Comparison of ENCODE assay signal across 8 mouse cellular contexts in genomic region chr5:135933222-135933899, GRCm38 (mm10). TPM values are rescaled to one million over a fixed set of nuclear protein-coding genes. Genes with fewer than 3 reads are reported as not detected.
DNase-seq lines count a peak whose midpoint lies in the region; ATAC-seq and TF ChIP-seq lines count a peak whose summit lies in the region.

No protein-coding gene starts in this region.

- 4% methylated on average over 11 of the region's 12 CpGs for WGBS in stomach, postnatal 0 days

- H3K4me2 ChIP-seq in stomach, postnatal 0 days (replicated peaks; ENCODE audit: low read depth), result peak overlapping the region; percentile 62

- H3K4me1 ChIP-seq in stomach, postnatal 0 days (replicated peaks; ENCODE audit: control insufficient read depth, insufficient read depth), result 0 out of 2 replicates have a peak, but pooled peaks cover 2% of the 10 kb centered on the region

- peaks cover 4% of the 10 kb centered on the region; the same call in 1 of the 2 replicates for H3K36me3 ChIP-seq in stomach, postnatal 0 days (ENCODE audit: control insufficient read depth, insufficient read depth, low read length)

- no peak for TF ChIP-seq CTCF in stomach, postnatal 0 days (IDR thresholded peaks at IDR 0.05; ENCODE audit: low read depth)

- no peak for ATAC-seq in stomach, postnatal 0 days (ENCODE audit: low FRiP score, low TSS enrichment)

- DNase-seq in adrenal gland, postnatal 10 days, result peak; percentile 5
- DNase-seq in adrenal gland, postnatal 25 days, result no peak
- DNase-seq in retina, embryonic 14.5 days (ENCODE audit: low spot score), result peak; percentile 16
- DNase-seq in retina, postnatal 1 day, result no peak
- peak; percentile 18 for DNase-seq in liver
- no peak for DNase-seq in stomach, postnatal 0 days (ENCODE audit: low spot score)
- DNase-seq in ovary, postnatal 10 days (ENCODE audit: low spot score), result no peak
- no peak for DNase-seq in natural killer cell, adult 2 months (ENCODE audit: low spot score in 2 of 2)

- no peaks in the 10 kb centered on the region for H3K27me3 ChIP-seq in stomach, postnatal 0 days (ENCODE audit: control insufficient read depth, insufficient read depth, low read length)

- no peaks in the 10 kb centered on the region for H3K9me3 ChIP-seq in stomach, postnatal 0 days (ENCODE audit: control insufficient read depth, low read length)

- H3K27ac ChIP-seq in stomach, postnatal 0 days (replicated peaks), result peak overlapping the region; percentile 99

- H3K4me3 ChIP-seq in stomach, postnatal 0 days (ENCODE audit: low read depth, low read length), result peak overlapping the region; percentile 93

- TF ChIP-seq EP300 in stomach, postnatal 0 days (optimal IDR thresholded peaks at IDR 0.05), result no peak

- H3K9ac ChIP-seq in stomach, postnatal 0 days (ENCODE audit: low read length), result peak overlapping the region; percentile 84

RNA-seq across cellular contexts. Expression of gene Ywhag, which starts 1.1 kb away (rescaled TPM):
- total RNA-seq in adrenal gland, postnatal 10 days (2021), result 100 to 1,000 TPM; 413 to 414 TPM
- total RNA-seq in adrenal gland, postnatal 25 days (2021), result 477 and 524 TPM in 2 replicates
- polyA plus RNA-seq in stomach, postnatal 0 days (2015; fragmentation: Nextera tagmentation; extraction: Ambion mirVana), result 86.0 and 89.2 TPM in 2 replicates

RNA-seq across cellular contexts. Expression of gene Ssc4d, which starts 41.0 kb away (rescaled TPM):
- total RNA-seq in adrenal gland, postnatal 10 days (2021), result 1 to 10 TPM; 1.9 to 2.3 TPM
- 4.3 and 7.9 TPM in 2 replicates for total RNA-seq in adrenal gland, postnatal 25 days (2021)
- polyA plus RNA-seq in stomach, postnatal 0 days (2015; fragmentation: Nextera tagmentation; extraction: Ambion mirVana), result 1.7 and 2.2 TPM in 2 replicates

RNA-seq across cellular contexts. Expression of gene Hspb1, which starts 45.6 kb away (rescaled TPM):
- 10 to 100 TPM; 68.2 to 90.0 TPM for total RNA-seq in adrenal gland, postnatal 10 days (2021)
- total RNA-seq in adrenal gland, postnatal 25 days (2021), result 80.7 and 133 TPM in 2 replicates
- 1,235 and 1,355 TPM in 2 replicates for polyA plus RNA-seq in stomach, postnatal 0 days (2015; fragmentation: Nextera tagmentation; extraction: Ambion mirVana)

RNA-seq across cellular contexts. Expression of gene Zp3, which starts 46.5 kb away (rescaled TPM):
- under 1 TPM in 1 of 2 experiments, not detected in 1; 0.30 TPM for total RNA-seq in adrenal gland, postnatal 10 days (2021)
- total RNA-seq in adrenal gland, postnatal 25 days (2021), result not detected in 2 replicates
- polyA plus RNA-seq in stomach, postnatal 0 days (2015; fragmentation: Nextera tagmentation; extraction: Ambion mirVana), result 0.07 TPM in 1 of 2 replicates, not detected in the other

Comparison
In these comparisons a context has a peak if more than half of its experiments do, and no peak if none do; other contexts are left out.
1. DNase-seq: peak in adrenal gland, postnatal 10 days (single experiment), retina, embryonic 14.5 days (single experiment) and liver (single experiment); none in adrenal gland, postnatal 25 days (single experiment), retina, postnatal 1 day (single experiment), stomach, postnatal 0 days (single experiment), ovary, postnatal 10 days (single experiment) and natural killer cell, adult 2 months (0 of 2).